Mouse (Mus musculus) adrenal gland, adult 18-20 months (tissue): ENCODE data around the gene Fhad1. TPM values are rescaled to one million over a fixed set of nuclear protein-coding genes. Genes with fewer than 3 reads are reported as not detected.
"Not testable (repeated sequence)": the region's sequence is repeated elsewhere in the genome, so short reads cannot be mapped to it uniquely, and the experiment has no call there.

Experiments
- DNase-seq, 2 experiments: peaks; one replicate each; pipeline ENCODE4 v3.0.0; 2021 to 2022; ENCODE audit warnings: low spot score in 2 of 2
- long read RNA-seq, 2 experiments: library from polyadenylated mRNA; stranded (forward); transcript quantifications; one replicate each; pipeline ENCODE4 v2.0.0; 2021
- total RNA-seq, 2 experiments: library from RNA; stranded (reverse); gene quantifications; 1 replicate in 1 of 2; 2 replicates in 1 of 2; pipeline ENCODE4 v1.2.3; 2021

The Fhad1 gene
- total RNA-seq = under 1 TPM; 0.60 to 0.70 TPM
- long read RNA-seq, experiment 1 = 0 reads
- long read RNA-seq, experiment 2, partial matches to known transcripts = 0 of 1 reads
- long read RNA-seq, experiment 2, other reads (novel, unspliced or antisense) = 0 of 1 reads

DNA sequence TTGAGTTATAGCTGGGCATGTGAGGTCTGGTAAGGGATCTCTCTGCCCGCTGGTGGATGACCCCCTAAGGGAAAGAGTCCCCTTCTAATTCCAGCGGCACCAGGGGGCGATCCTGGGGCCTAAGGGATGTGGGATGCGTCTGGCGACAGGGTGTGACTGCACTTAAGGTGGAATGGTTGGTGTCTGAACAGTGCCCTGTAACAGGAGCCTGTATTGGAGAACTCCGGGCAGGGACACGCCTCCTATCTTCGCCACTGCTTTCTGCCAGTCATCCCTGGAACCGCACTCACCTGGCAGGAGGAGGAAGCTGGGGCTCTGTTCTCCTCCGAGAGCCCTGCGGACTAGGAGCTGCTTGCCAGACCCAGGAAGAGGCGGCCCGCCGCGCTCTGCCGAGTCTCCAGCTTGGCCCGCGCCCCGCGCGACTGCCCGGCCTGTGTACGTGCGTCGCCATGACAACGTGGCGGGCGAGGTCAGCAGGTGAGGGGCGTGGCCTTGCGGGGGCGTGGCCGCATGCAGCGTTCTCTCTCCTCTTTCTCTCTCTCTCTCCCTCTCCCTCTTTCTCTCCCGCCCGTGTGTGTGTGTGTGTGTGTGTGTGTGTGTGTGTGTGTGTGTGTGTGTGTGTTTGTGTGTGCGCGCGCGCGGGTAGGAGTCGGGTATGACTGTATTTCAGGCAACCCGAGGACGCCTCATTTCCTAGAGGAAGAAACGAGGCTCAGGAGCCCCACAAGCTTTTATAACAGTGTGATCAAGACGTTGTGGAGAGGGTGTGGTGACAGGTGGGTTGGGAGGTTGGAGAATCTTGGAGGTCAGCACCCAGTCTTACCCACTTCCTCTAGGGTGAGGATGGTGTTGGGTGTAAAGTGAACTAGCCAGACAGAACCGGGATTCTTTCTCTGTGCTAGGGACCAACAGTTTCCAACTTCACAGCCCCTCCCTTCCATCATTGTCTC lies at the start of gene Fhad1:
TSS of gene Fhad1 (minus strand) at position 424 of the 950 bp plus-strand sequence.
- DNase-seq = peak; percentile 45 to 59

GRCm38 (mm10) chr4:142063057-142063534 lies 48.2 kb upstream of the Fhad1 start:
- no peak for DNase-seq

GRCm38 (mm10) chr4:142061485-142062240 lies 46.8 kb upstream of the Fhad1 start:
- DNase-seq = no peak

- no peak for DNase-seq
Measured at GRCm38 (mm10) chr4:142060455-142061378, 45.8 kb upstream of the Fhad1 start.

- DNase-seq = no peak
Measured at GRCm38 (mm10) chr4:142059841-142060193, 44.9 kb upstream of the Fhad1 start.

- no peak for DNase-seq
Measured at GRCm38 (mm10) chr4:142059113-142059840, 44.4 kb upstream of the Fhad1 start.

DNA sequence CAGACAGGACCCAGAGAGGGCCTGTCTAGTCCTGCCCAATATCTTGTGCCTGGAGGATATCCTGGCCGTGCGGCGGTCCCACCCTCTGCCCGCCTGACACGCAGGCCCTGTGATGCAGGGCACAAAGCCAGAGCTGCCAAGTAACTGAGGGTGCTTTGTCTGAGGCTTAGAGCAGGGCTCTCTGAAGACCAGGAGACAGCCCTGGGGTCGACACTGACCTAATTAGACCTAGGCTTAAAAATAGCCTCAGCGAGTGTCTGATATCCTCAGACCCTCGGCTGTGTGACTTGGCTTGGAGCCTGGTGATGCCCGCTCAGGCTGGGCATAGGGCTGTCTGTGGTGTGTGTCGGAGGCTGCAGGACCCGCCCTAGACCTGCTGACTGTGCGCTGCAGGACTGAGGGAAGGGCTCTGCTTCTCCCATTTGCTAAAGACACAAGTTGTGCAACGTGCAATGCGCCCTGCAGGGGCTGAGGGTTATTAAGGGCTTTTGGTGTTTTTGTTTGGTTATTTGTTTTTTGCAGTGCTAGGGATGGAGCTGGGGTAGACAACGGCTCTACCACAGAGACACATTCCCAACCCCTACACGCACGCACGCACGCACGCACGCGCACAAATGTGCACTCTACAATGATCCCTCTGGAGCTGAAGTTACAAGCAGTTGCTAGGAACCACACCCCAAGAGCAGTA lies 42.8 kb upstream of the Fhad1 start:
- no peak for DNase-seq

DNA sequence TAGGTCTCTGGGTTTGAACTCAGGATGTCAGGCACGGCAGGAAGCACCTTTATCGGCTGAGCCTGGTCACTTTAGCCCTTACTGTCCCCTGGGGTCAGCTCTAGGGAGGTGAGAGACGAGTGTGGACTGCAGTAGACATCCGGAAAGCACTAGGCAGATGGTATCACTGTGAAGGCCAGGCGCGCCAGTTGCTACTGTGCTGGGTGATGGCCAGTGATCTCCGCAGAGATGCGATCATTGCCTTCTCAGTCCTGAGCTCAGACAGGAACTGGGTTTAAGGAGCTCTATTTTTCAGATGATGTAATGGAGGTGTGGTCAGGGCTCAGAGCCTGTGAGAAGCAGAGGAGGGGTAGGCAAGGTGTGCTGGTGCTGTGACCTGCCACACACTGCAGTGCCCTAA lies 40.7 kb upstream of the Fhad1 start:
- no peak for DNase-seq

GRCm38 (mm10) chr4:142054580-142054979 lies 39.7 kb upstream of the Fhad1 start:
- no peak for DNase-seq

DNA sequence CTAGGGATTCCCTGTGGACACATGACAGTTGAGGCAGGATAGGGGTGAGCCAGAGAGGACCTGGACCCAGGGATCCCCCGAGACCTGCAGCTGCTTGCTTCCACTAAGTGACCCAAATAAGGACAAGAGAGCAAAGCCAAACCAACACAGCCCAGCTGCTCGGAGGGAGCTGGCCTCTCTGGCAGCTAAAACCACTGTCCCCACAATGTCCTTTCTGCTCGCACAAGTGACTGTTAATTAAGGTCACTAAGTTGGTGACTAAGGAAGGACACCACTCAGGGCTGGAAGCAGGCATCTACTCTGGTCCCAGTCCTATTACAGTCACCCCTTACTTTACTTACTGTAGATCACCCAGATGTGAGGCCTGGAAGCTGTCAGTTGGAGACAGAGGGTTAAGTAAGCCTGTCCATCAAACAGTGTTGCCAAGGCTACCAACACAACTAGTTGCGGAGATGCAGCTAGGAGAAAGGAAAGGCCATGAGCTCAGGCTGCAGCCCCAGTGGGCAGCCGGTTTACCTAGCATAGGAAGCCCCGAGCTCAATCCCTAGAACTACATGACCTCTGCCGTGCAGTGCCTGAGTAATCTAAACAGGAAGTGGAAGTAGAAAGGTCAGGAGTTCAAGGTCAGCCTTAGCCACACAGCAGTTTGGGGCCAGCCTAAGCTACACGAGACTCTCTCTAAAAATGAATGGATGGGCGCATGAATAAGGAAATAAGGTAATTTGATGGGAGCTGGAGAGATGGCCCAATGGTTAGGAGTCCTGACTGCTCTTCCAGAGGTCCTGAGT lies 39.0 kb upstream of the Fhad1 start:
- no peak for DNase-seq

GRCm38 (mm10) chr4:142053261-142053660 lies 38.4 kb upstream of the Fhad1 start:
- no peak for DNase-seq

- DNase-seq = no peak
Measured at GRCm38 (mm10) chr4:142052391-142053132, 37.7 kb upstream of the Fhad1 start.

GRCm38 (mm10) chr4:142051883-142052282 lies 37.0 kb upstream of the Fhad1 start:
- not testable (repeated sequence) for DNase-seq

- no peak for DNase-seq
Measured at GRCm38 (mm10) chr4:142049963-142050362, 35.1 kb upstream of the Fhad1 start.

- no peak for DNase-seq
Measured at GRCm38 (mm10) chr4:142048391-142048790, 33.5 kb upstream of the Fhad1 start.

GRCm38 (mm10) chr4:142047005-142047404 lies 32.1 kb upstream of the Fhad1 start:
- DNase-seq = no peak

- DNase-seq = no peak
Measured at GRCm38 (mm10) chr4:142046496-142046895, 31.6 kb upstream of the Fhad1 start.
